Mouse (Mus musculus) embryonic facial prominence, embryonic 15.5 days (tissue): ENCODE measurements around the gene Pgp. TPM values are rescaled to one million over a fixed set of nuclear protein-coding genes. Genes with fewer than 3 reads are reported as not detected.

Experiments
- ATAC-seq: fragments of 200-750 bp; cut with Nextera tagmentation; 2 replicates; pipeline ENCODE4 v1.8.0; 2017; ENCODE audit warnings: low read depth, moderate TSS enrichment; ENCODE audit not compliant: insufficient number of reproducible peaks, low FRiP score, low TSS enrichment
- H3K27ac ChIP-seq: fragments of 300-500 bp; sonication (generic); replicated peaks from 2 replicates; pipeline ENCODE4 v1.5.1; 2015; ENCODE audit warnings: mild to moderate bottlenecking, inconsistent platforms
- H3K27me3 ChIP-seq: fragments of 300-500 bp; sonication (generic); 2 replicates; pipeline ENCODE4 v1.6.1; 2015; ENCODE audit warnings: inconsistent platforms
- H3K36me3 ChIP-seq: fragments of 300-500 bp; sonication (generic); 2 replicates; pipeline ENCODE4 v1.6.1; 2015; ENCODE audit warnings: mild to moderate bottlenecking, inconsistent platforms
- H3K4me1 ChIP-seq: fragments of 300-500 bp; sonication (generic); 2 replicates; pipeline ENCODE4 v1.6.1; 2015; ENCODE audit warnings: inconsistent platforms
- H3K4me2 ChIP-seq: fragments of 300-500 bp; sonication (generic); replicated peaks from 2 replicates; pipeline ENCODE4 v1.6.1; 2015; ENCODE audit warnings: mild to moderate bottlenecking, inconsistent platforms
- H3K4me3 ChIP-seq: fragments of 300-500 bp; sonication (generic); replicated peaks from 2 replicates; pipeline ENCODE4 v1.5.1; 2015; ENCODE audit warnings: mild to moderate bottlenecking, inconsistent platforms
- H3K9ac ChIP-seq: fragments of 300-500 bp; sonication (generic); 2 replicates; pipeline ENCODE4 v1.6.1; 2015; ENCODE audit warnings: inconsistent platforms
- H3K9me3 ChIP-seq: fragments of 300-500 bp; sonication (generic); replicated peaks from 2 replicates; pipeline ENCODE4 v1.6.1; 2016; ENCODE audit warnings: inconsistent platforms
- WGBS: fragments of 180-500 bp; shearing (Covaris S2); methylation state at CpG from one replicate; pipeline ENCODE4 v1.1.7; 2015; 5-methylcytosine and 5-hydroxymethylcytosine counted together
- polyA plus RNA-seq: library from polyadenylated mRNA; unstranded; fragments of >200 nt; fragmentation: Nextera tagmentation; extraction: Ambion mirVana; gene quantifications from 2 replicates; pipeline ENCODE4 v1.2.1, GENCODE M21; 2015

The Pgp gene
- polyA plus RNA-seq, 1 experiment from 2014 or later = 48.9 TPM

- no peak overlapping the region for H3K4me3 ChIP-seq
- no peak overlapping the region for H3K4me2 ChIP-seq
- 0 out of 2 replicates have a peak, but pooled peaks have one; percentile 1 for ATAC-seq
- H3K27ac ChIP-seq = no peak overlapping the region
- no peaks in the 10 kb centered on the region for H3K9me3 ChIP-seq
- H3K4me1 ChIP-seq = peaks cover 19% of the 10 kb centered on the region
- 46% methylated on average over 19 of the region's 19 CpGs for WGBS
- H3K27me3 ChIP-seq = no peaks in the 10 kb centered on the region
- no peak overlapping the region for H3K9ac ChIP-seq
- H3K36me3 ChIP-seq = peaks cover 40% of the 10 kb centered on the region
Measured at GRCm38 (mm10) chr17:24507129-24507664, 37.0 kb downstream of the Pgp start.

DNA sequence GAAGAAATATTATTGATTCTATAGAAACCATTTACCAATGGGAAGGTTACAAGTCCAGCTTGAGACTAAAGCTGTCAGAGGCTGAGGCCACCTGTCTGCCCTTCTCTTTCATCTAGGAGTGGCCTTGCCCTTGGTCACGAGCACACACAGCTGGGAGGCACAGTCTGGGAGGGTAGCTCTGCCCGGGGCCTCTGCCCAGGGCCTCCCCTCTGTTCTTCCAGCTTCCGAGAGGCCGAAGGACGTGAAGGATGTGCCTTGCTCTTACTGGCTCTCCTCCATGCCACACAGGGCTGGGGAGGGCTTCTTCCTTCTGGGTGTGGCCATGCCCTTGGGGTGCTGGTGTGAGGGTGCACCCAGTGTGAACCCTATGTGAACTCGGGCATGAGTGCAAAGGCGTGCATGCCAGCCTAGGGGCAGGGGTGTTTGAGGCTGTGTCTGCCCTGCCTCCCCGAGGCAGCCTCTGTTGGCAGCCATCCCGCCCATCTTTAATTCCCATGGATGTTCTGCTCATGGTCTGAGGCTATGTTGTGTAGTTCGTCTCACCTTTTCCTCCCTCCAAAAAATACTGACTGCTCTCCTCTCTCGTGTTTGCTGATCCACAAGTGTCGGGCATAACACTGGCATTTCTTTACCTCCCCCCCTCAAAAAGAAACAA lies 37.7 kb downstream of the Pgp start:
- Histone ChIP-seq H3K27ac (no peak overlapping the region), H3K36me3 (peaks cover 46% of the 10 kb centered on the region)
- 62% methylated on average over 12 of the region's 12 CpGs for WGBS

GRCm38 (mm10) chr17:24513609-24514008 lies 43.4 kb downstream of the Pgp start:
- WGBS = 54% methylated on average over 5 of the region's 5 CpGs
- Histone ChIP-seq H3K27me3 (no peaks in the 10 kb centered on the region), H3K4me1 (no peaks in the 10 kb centered on the region), H3K9ac (no peak overlapping the region), H3K4me2 (no peak overlapping the region), H3K36me3 (peaks cover 94% of the 10 kb centered on the region), H3K27ac (no peak overlapping the region), H3K9me3 (no peaks in the 10 kb centered on the region), H3K4me3 (no peak overlapping the region)
- no peak for ATAC-seq

More for the DNA sequence above, 37.7 kb downstream of the Pgp start:
- H3K9me3 ChIP-seq = no peaks in the 10 kb centered on the region
- H3K9ac ChIP-seq = no peak overlapping the region
- H3K4me2 ChIP-seq = no peak overlapping the region
- H3K27me3 ChIP-seq = no peaks in the 10 kb centered on the region
- no peak overlapping the region for H3K4me3 ChIP-seq
- ATAC-seq = no peak
- H3K4me1 ChIP-seq = peaks cover 16% of the 10 kb centered on the region

- no peaks in the 10 kb centered on the region for H3K4me1 ChIP-seq
- no peak overlapping the region; the same call in 1 of the 2 replicates for H3K27ac ChIP-seq
- peaks cover 90% of the 10 kb centered on the region for H3K36me3 ChIP-seq
- no peaks in the 10 kb centered on the region for H3K9me3 ChIP-seq
- H3K4me2 ChIP-seq = no peak overlapping the region
- no peak overlapping the region for H3K9ac ChIP-seq
- 84% methylated on average over 24 of the region's 24 CpGs for WGBS
- no peak for ATAC-seq
- H3K27me3 ChIP-seq = no peaks in the 10 kb centered on the region
- H3K4me3 ChIP-seq = no peak overlapping the region
Measured at GRCm38 (mm10) chr17:24514270-24515257, 44.4 kb downstream of the Pgp start.

DNA sequence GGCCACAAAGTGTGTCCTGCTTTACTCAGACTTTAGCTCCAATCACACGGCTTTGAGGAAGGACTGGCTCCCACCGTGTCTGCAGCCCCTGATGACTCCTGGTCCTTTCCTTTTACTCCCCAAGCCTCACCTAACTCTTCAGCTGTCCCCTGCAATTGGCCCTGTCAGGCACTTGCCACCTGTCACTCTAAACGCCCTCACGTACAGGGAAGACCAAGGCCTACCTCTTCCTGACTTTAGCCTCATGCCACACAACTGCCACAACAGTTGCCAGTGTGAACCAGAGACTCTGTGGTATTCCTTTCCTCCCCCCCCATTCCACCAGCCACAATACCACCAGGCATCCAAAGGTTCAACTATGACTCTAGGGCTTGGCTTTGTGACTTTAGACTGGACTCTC lies 50.3 kb downstream of the Pgp start:
- Histone ChIP-seq H3K4me2 (no peak overlapping the region), H3K4me1 (peaks cover 10% of the 10 kb centered on the region), H3K9me3 (no peaks in the 10 kb centered on the region), H3K27ac (no peak overlapping the region), H3K4me3 (no peak overlapping the region), H3K9ac (no peak overlapping the region), H3K36me3 (peaks cover 36% of the 10 kb centered on the region), H3K27me3 (no peaks in the 10 kb centered on the region)
- ATAC-seq = no peak
- WGBS = 88% methylated on average over 4 of the region's 4 CpGs

Other genes starting within 250 kb of the Pgp start
- 11.6 and 13.0 TPM in 2 replicates for gene Tedc2, start 249.5 kb upstream of the Pgp start, polyA plus RNA-seq
- gene Ccnf, start 218.9 kb upstream of the Pgp start, polyA plus RNA-seq = 42.7 and 47.2 TPM in 2 replicates
- gene Abca17, start 119.3 kb upstream of the Pgp start, polyA plus RNA-seq = not detected in 2 replicates
- 8.1 and 8.3 TPM in 2 replicates for gene Abca3, start 118.4 kb upstream of the Pgp start, polyA plus RNA-seq
- gene Rnps1, start 55.8 kb upstream of the Pgp start, polyA plus RNA-seq = 253 and 275 TPM in 2 replicates
- gene Eci1, start 43.8 kb upstream of the Pgp start, polyA plus RNA-seq = 70.0 and 71.2 TPM in 2 replicates
- gene Dnase1l2, start 27.3 kb upstream of the Pgp start, polyA plus RNA-seq = 13.0 and 17.2 TPM in 2 replicates
- gene E4f1, start 79 bp upstream of the Pgp start, polyA plus RNA-seq = 37.0 and 39.8 TPM in 2 replicates
- gene Bricd5, start 3.5 kb downstream of the Pgp start, polyA plus RNA-seq = 0.43 and 0.44 TPM in 2 replicates
- gene Mlst8, start 8.7 kb downstream of the Pgp start, polyA plus RNA-seq = 27.2 and 28.8 TPM in 2 replicates
- gene Caskin1, start 18.2 kb downstream of the Pgp start, polyA plus RNA-seq = 2.5 and 4.0 TPM in 2 replicates
- gene Traf7, start 57.5 kb downstream of the Pgp start, polyA plus RNA-seq = 92.8 and 95.7 TPM in 2 replicates
- gene Rab26, start 63.8 kb downstream of the Pgp start, polyA plus RNA-seq = 3.7 and 4.3 TPM in 2 replicates
- 32.6 and 36.7 TPM in 2 replicates for gene Pkd1, start 79.4 kb downstream of the Pgp start, polyA plus RNA-seq
- gene Tsc2, start 162.2 kb downstream of the Pgp start, polyA plus RNA-seq = 57.8 and 64.4 TPM in 2 replicates
- gene Nthl1, start 162.3 kb downstream of the Pgp start, polyA plus RNA-seq = 22.2 and 25.3 TPM in 2 replicates
- gene Slc9a3r2, start 179.9 kb downstream of the Pgp start, polyA plus RNA-seq = 64.4 and 65.9 TPM in 2 replicates
- 0.36 and 0.56 TPM in 2 replicates for gene Npw, start 188.1 kb downstream of the Pgp start, polyA plus RNA-seq
- gene Zfp598, start 199.3 kb downstream of the Pgp start, polyA plus RNA-seq = 23.8 and 26.8 TPM in 2 replicates
- gene Syngr3, start 219.6 kb downstream of the Pgp start, polyA plus RNA-seq = 2.0 and 2.9 TPM in 2 replicates
- 33.1 and 35.2 TPM in 2 replicates for gene Gfer, start 225.8 kb downstream of the Pgp start, polyA plus RNA-seq
- gene Noxo1, start 225.8 kb downstream of the Pgp start, polyA plus RNA-seq = 3.8 and 5.8 TPM in 2 replicates
- gene Tbl3, start 237.3 kb downstream of the Pgp start, polyA plus RNA-seq = 61.3 and 63.4 TPM in 2 replicates
- 0.16 and 0.24 TPM in 2 replicates for gene Rnf151, start 247.7 kb downstream of the Pgp start, polyA plus RNA-seq
- gene Rps2, start 247.7 kb downstream of the Pgp start, polyA plus RNA-seq = 1,508 and 1,594 TPM in 2 replicates